Mouse (Mus musculus) cerebellum, adult 9-10 months (tissue): ENCODE data around the gene Fblim1.
"Not testable (repeated sequence)": the region's sequence is repeated elsewhere in the genome, so short reads cannot be mapped to it uniquely, and the experiment has no call there.

ENCODE experiments used
- DNase-seq: peaks from one replicate; pipeline ENCODE4 v3.0.0; 2022

Gene Fblim1

DNA sequence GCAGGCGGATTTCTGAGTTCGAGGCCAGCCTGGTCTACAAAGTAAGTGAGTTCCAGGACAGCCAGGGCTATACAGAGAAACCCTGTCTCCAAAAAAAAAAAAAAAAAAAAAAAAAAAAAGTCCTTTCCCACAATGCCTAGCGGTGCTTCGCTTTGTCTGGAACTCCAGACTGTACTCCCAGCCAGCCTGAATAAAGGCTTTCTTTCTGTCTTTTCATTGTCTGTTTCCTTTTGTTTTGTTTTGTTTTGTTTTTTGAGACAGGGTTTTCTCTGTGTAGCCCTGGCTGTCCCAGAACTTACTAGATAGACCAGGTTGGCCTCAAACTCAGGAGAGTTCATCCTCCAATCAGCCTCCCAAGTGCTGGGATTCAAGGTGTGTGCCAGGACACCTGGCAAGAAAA is 41.7 kb downstream of the Fblim1 start:
- DNase-seq = no peak

DNA sequence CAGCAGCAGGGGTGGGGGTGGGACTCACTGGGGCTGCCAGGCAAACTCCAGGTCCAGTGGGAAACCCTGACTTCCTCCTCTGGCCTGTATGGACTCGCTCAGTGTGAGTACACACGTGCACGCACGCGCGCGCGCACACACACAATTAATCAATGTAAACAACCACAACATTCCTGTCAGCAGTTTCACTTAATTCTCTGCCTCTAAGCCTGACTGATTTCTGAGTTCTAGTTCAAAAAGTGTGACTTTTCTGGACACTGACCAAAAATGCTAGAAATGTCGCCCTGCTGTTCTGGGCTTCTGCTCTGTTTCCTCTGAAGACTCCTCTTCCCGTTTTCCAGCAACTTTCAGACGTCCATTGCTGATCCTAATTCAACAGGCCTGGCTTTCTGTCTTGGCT is 43.6 kb downstream of the Fblim1 start:
- DNase-seq = no peak

DNA sequence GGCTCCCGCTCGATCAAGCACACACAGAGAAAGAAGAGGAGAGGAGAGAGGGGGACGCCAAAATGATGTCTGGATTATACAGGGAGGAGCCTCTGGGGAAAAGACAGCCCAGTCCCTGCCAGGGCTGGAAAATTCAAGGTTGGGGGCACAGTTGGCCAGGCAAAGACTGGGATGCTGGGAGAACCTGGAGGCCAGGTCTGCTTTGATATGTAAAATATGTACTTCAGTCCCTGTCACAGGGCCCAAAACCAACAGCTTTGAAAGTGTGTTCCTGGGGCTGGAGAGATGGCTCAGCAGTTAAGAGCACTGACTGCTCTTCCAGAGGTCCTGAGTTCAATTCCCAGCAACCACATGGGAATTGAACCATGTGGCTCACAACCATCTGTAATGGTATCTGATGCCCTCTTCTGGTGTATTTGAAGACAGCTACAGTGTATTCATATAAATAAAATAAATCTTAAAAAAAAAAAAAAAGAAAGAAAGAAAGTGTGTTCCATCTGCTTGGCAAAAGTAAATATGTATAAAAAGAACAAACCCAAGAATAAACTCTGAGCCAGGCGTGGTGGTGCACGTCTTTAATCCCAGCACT is 44.5 kb downstream of the Fblim1 start:
- peak; percentile 23 for DNase-seq

DNA sequence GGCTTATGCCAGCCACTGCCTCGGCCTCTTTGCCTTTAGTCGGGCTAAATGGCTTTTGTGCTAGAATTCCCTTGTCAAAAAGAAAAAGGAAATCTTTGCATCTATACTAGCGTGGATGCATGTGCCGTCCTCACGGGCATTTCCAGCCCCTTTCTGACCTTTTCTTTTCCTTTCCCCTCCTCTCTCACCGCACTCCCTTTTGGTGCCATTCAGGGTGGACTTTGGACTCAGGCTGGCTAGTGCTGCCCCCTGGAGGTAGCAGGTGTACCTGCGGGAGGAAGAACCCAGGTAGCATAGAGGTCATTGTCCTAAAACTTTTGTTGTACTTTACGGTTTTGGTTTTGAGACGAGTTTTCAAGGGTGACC is 46.0 kb downstream of the Fblim1 start:
- peak; percentile 90 for DNase-seq

DNA sequence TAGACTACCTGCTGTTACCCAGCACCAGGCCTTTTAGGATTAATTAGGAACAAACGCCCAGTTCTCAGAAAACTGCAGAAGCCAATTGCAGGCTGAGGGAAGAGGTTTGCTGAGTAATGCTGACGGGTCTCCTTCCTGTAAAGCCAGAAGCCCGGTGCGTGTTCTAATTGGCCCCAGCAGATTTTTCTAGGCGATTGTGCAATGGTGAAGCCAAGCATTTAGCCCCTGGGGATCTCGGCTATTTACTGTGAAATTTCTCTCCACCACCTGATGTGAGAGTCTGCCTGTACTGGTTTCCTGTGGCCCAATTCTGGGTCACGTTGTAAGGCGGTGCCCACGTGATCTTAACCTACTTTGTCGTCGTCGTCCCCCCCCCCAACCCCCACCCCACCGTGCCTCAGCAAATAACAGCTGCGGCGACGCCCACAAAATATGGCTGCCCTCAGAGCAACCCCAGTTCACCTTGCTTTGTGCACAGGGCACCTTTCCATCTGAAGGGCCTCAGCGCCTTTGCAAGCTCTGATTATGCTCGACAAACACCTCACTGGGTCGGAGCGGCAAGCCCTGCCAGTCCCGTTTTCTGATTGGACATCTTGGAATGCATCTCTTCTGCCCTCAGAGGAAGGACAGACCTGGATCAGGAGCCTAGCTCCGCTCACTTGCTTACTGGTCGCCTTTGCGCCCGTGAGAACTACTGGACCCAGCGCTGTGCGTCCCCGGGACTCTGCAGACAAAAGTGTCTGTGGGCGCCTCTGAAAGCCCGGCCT is 46.6 kb downstream of the Fblim1 start:
- DNase-seq = peak; percentile 88

DNA sequence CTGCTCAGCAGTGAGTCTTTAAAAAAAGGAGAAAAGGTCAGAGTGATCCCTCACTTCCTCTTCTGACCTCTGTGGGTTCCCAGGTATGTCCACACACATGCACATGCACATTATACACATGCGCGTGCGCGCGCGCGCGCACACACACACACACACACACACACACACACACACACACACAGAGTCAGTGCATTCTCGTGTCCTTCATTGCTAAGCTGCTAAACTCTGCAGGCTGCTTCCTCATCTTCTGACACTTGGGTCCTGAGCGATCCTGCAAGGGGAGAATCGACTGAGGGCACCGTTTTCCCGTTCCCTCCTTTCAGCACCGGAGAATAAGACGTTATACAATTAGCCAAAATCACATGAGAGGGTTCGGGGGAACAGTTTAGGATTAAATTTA is 47.2 kb downstream of the Fblim1 start:
- no peak for DNase-seq

DNA sequence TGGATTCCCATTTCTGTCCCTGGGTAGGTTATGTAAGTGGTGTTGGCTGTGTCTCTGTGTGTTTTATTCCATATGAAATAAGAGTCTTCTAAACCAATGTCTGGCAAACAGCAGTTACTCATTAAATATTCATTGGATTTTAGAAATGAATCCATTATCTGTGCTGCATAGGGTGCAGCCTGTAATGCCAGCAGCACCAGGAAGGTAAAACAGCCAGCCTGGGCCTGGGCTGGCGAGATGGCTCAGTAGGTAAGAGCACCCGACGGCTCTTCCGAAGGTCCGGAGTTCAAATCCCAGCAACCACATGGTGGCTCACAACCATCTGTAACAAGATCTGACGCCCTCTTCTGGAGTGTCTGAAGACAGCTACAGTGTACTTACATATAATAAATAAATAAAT is 49.7 kb downstream of the Fblim1 start:
- DNase-seq = not testable (repeated sequence)

DNA sequence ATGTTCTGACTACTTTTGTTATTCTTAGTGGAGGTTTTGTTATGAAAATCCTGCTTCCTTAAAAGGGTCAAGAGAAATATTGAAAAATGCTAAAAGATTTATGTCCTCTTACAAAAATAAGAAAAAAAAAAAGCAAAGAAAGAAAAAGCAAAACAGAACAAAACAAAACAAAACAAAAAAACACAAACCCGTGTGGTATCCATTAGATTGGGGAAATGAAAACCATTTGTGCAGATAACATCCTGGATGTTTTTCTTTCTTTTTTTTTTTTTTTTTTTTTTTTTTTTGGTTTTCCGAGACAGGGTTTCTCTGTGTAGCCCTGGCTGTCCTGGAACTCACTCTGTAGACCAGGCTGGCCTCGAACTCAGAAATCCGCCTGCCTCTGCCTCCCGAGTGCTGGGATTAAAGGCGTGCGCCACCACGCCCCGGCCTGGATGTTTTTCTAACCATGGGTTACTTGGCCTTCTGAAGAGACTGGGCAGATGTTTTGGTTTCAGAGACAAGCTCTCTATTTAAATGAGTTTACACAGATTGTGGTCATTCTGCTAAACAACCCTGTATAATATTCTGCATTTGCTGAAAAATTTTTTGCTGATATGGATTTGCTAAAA is 51.5 kb downstream of the Fblim1 start:
- DNase-seq = not testable (repeated sequence)

DNA sequence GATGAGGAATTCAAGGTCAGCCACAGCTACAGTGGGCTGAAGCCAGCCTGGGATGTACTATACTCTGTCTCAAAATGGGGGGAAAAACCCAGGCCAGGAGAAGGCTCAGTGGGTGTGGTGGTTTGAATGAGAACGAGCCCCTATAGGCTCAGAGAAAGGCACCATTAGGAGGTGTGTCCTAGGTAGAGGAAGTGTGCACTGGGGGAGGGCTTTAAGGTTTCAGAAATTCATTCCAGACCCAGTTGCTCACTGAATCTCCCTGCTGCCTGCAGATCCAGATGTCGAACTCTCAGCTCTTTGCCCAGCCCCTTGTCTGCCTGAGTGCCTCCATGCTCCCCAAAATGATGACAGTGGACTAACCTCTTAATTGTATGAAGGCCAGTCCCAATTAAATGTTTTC is 53.4 kb downstream of the Fblim1 start:
- DNase-seq = no peak

DNA sequence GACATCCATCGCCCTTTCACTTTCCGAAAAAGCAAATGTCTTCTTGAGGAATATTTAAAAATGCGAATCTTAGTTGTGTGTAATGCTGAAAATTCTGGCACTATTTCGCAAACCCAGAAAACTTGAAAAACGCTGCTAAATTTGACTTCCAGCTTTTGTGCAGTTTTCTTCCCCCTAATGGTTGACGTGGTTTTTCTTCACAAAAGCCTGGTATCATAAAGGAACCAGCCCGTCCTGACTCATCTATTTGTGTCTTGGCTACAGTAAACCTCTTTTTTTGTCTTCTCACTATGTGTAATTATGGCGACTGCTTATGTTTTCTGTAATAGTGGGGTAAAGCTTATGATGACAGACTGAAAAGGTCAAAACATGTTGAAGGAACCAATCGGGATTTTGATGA is 58.6 kb downstream of the Fblim1 start:
- DNase-seq = no peak

DNA sequence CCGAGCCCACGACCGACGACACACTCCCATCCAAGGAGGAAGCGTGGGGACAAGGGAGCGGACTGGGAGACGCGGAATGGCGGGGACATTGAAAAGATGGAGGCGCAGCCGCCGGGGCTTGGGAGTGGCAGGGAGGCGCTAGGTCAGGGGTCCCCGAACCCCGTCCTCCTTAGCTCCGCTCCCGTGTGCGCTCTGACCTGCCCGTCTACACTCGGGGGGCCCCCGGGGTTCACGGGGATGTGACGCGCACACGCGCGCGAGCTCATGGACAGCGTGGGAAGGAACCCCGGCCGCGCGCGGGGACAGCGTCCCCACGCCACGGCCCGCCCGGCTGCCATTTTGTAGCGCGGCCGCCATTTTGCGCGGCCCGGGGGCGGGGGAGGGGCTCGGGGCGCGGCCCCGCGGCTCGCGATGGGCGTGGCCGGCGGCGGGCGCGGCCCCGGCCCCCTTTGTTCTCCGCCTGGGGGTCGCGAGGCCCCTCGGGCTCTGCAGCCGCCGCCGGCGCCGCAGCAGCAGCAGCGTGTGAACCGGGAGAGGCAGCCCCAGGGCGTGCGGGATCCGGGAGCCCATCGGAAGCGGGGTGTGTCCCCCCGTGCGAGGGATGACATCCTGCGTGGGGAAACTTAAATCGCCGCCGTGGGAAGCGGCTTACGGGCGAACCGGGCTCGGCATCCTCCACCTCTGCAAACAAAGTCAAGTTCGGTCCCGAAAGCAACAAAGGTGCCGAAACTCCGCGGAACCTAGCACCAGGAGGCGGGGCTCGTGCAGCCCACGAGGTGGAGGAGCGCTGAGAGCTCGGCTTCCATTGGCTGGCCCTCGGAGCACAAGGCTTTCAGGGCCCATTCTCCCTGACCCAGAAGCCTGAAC is 59.3 kb downstream of the Fblim1 start:
- peak; percentile 88 for DNase-seq

DNA sequence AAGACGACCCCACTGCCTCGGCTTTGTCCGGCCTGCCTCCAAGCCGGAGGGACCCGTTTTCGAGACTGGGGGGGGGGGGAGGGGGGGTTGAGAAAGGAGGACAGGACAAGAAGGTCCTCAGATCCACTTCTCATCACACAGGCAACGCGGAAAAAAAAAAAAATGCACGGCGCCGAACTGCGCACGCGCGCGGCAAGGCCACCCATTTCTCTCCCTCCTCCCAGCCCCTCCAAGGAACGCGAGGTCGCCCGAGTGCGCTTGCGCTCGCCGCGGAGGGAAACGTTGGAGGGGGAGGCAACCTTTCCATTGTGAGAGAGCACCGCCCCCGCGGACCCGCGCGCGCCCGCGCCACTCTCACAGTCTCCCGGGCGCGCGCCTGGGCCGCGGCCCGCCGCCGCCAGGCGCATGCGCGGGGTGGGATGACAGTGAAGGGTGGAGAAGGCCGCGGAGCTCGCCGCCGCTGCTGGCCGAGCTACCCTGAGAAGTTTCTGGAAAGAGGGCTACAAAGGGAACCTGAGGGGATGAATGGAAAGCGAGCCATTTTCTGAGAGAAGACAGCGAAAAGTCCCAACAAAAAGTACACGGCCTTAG is 60.1 kb downstream of the Fblim1 start:
- peak; percentile 100 for DNase-seq

DNA sequence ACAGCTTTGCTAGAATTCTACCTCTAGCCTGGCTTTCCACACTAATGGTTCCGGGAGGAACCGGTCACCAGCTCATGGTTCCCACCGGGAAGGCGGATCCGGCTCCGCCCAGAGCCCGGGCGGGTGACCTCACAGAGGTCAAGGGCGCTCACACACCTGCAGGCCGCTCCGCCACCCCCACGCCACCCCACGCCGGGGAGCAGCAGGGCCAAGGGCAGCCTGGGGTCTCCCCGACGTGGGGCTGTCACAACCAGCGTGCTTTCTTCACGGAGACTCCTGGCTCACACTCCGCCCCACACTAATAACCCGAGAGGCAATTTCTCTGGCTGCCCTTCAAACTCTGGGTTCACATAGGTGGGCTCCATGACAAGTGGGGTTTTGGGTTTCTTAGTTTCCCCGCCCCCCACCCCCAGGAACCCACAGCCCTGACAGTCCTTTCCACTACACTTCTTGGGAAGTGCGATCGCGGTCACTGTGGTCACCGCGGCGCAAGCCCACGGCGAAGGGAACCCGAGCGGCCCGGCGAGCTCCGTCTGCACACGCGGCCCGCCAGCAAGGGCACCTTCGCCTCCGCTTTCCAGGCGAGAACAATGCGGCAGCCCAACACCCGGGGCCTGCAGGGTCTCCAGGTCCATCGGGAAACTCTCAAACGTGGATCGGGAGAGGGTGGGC is 60.7 kb downstream of the Fblim1 start:
- DNase-seq = peak; percentile 85

DNA sequence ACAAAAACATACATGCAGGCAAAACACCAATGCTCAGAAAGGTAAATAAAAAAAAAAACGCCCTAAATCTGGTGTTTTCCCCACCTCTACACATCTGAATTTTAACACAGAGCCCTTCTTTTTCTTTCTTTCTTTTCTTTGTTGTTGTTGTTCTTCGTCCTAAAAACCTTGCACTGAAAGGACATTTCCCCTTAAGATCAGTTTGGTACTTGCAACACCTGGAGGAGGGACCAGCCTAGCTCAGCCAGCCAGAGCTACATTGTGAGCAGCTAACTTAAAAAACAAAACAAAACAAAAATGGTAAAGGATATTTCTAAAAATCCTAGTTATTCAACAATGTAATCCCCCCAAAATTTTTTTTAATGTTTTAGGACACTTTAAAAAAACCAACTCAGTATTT is 61.4 kb downstream of the Fblim1 start:
- no peak for DNase-seq

DNA sequence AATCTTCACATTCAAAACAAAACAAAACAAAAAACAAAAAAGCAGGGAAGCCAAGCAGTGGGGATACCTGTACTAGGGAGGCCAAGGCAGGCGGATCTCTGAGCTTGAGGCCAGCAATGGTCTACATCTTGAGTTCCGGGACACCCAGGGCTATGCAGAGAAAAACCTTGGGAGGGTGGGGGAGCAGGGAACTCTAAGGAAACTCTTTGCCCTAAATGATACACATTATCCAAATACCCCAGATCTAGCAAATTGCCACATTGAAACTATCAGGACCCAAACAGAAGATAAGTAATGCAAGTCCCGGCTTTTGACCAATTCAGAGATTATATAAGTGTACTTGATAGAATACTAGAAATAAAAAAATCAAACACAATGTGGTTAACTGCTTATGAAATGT is 62.3 kb downstream of the Fblim1 start:
- DNase-seq = peak; percentile 51

DNA sequence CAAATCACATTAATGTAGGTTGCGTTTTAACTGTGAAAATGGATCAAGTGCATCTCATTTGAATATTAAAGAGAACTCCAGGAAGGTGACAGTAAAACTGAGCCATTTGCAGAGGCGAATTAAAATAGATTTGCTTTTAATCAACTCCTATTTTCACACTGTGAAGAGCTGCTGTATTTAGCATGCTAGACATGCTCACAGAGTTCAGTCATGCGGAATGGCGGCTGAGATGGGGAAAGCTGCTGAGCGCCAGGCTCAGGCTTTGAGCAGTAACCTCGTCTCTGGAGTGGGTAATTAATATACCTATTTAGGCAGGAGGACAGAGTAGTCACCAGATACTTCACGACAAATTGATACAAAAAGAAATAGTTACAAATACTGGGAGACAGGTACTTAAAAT is 64.0 kb downstream of the Fblim1 start:
- no peak for DNase-seq

DNA sequence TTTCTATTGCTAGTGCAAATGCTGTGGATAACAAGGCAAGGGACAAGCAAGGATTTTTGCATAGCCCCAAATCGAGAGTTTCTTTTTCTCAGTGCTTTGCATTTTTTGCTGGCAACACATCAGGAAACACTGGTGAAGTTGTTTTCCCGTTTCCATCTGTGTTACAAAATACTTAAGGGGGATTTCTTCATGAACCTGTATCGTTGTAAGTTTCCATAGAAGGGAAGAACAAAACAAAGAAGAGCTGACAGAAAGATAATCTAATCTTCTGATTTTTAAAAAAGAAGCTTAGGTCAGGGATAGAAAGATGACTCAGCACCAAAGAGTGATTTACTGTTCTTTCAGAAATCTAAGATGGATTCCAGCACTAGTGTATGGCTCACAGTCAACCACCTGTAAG is 65.1 kb downstream of the Fblim1 start:
- no peak for DNase-seq

DNA sequence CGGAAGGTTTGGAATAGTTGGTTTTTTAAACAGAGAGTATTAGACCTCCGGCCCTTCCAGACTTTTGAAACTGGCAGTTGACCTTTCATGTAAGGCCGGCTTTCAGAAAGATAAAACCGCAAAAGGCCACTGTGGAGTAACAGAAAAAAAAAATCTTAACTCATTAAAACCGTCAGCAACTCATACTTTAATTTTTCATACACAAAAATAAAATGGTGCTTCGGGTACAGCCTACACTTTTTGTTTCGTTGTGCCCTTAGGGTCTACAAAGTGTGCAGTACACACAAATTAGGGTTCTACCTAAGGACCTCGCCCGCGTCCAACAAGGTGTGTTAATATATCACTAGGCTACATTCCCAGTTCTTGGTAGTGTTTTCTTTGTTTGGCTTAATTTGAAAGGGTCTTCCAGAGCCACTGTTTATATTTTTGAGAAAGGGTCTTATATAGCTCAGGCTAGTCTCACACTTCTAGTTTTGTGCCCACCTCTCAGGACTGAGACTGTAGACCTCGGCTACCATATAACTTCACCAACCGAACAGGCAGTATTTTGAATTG is 66.6 kb downstream of the Fblim1 start:
- peak; percentile 67 for DNase-seq

DNA sequence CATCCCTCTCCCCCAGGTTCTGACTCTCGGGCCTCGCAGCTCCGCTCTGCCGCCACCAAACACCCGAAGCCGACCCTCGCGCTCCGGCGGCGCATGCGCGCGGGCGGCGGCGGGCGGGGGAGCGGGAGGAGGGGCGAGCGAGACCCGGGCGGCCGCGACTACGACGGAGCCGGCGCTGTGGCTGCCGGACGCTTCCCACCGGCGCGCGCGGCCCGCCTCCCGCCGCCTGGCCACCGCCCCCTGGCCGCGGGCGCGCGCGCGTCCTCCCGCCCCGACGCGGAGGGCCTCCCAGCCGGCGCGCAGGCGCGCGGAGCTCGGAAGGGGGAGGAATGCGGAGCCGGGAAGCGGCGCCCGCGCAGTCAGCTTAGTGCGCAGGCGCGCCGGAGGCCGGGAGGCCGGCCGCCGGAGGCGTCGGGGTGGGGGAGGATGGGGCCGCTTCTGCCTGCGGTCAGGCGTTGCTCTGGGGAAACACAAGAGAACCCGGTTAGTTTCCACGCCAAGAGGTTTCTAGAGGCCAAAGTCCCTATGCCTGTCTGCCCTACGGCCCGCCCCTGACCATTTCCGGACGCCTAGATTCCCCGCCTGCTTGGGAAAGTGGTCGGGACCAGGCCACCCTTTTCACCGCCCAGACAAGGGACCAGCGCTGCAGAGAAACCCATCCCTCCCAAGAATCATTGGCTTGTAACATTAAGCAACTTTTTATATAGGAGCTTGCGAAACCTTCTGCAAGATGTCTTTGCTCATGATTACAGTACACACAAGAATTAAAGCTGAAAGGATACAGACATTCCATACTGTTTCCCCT is 67.3 kb downstream of the Fblim1 start, which contains the start of gene Spen:
Gene Spen, minus strand, starts transcription at position 190 of the 805 bp plus-strand sequence.
- DNase-seq = peak; percentile 92

DNA sequence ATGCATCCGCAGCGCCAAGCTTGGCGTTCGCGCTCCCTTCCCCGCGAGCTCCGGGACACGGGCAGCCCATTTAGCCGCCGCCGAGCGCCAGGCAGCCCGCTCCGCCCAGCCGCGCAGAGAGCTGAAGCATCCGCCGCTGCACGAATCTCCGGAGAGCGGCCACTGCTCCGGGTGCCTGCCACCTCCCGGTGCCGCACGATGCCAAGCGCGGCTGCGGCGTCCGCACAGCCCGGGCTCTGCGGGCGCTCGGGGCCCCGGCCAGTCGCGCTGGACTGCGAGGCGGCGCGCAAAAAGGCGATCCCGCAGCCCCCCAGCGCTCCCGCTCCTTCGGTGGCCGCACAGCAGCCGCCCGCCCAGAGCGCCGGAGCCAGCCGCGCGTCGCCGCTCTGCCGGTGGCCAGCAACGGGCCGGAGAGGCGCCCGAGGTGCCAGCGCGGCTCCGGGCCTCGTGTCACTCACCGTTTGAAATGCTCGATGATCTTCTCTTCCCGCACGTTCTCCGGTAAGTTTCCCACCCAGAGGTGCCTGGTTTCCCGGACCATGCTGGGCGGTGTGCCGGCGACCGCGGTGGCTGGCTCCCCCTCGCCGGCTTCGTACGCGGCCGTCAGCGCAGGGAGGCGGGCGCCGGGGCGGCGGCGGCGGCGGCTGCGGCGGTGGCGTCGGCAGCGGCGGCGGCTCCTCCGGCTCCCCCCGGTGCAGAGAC is 68.0 kb downstream of the Fblim1 start:
- DNase-seq = no peak

DNA sequence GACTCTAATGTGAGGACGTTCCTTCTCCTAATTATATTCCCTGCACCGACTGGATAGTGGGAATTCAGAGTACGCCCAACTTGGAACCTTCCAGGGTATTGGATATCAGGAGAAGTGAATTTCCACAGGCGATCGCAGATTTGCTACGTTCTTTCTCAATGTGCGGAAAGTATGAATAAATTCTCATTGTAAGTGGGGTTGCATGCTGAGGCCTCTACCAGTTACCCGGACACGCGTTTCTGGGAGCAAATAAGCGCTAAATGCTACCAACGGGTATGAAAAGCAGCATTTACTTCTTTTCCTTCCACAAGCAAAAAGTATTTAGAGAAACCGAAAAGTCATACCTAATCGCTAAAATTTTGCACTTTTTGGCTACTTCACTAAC is 68.7 kb downstream of the Fblim1 start:
- no peak for DNase-seq
